Mouse (Mus musculus) cerebellum, postnatal 14 days (tissue): ENCODE data around the gene Rmnd5b.

Experiments
- DNase-seq, 2 experiments: peaks; one replicate each; pipeline ENCODE4 v3.0.0; 2021; ENCODE audit warnings: mixed read lengths in 2 of 2

Gene Rmnd5b

DNA sequence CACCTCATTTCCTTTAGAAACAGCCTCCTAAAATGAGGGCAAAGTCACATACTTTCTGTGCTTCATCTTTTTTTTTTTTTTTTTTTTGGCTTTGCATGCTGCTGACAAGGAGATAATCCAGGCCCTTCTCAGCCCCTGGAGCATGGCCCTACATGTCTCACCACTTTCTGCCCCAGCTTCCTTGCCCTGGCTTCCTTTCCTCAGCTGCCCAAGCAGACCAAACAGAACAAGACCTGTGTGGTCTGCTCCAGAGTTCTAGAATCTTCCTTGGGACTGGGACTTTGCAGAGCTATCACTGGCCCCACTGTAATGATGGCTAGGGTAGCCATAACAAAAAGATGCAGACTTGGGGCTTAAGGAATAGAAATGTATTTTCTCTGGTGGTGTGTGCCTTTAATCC, 45.7 kb downstream of the Rmnd5b start:
- no peak for DNase-seq

DNA sequence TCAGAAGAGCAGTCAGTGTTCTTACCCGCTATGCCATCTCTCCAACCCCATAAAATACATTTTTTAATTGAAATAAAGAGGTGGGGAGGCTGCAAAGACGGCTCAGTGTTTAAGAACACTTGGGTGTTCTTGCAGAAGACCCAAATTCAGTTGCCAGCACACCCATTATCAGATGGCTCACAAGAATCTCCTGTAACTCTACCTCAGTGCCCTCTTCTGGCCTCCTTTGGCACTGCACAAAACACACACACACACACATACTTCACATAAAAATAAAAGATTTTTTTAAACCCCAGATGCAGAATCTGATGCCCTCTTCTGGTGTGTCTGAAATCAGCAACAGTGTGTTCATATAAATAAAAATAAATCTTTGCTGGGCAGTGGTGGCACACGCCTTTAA, 46.9 kb downstream of the Rmnd5b start:
- no peak for DNase-seq

DNA sequence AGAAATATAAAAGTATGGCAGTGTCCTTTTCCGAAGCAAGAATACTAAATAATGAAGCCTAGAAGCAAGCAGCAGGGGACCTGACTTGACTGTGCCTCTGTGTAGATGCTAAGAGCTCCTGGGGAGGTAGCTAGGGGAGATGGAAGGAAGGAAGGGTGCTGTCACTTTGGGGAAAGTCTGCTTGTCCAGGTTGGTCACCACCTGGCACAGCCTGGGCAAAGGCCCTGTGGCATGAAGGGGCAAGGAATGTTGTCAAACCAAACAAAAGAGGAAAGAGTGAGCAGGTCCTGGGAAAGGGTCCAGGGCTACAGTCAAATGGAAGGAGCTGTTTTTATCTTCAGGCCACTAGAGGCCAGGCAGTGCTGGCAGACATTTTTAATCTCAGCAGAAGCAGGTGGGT, 48.6 kb downstream of the Rmnd5b start:
- no peak for DNase-seq

DNA sequence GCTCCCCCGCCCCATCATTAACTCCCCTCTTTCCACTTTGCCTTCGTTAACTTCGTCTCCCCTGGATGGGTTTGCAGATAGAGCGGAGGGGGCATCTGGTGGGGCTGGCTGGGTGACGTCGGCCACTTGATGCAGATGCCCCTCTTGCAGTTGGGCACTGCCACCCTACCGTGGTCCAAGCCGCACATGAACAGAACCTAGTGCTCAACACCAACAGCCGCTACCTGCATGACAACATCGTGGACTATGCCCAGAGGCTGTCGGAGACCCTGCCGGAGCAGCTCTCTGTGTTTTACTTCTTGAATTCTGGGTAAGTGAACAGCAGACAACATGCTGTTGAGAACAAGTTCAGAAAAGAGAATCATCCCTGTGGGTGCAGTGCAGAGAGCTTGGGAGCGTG, 49.3 kb downstream of the Rmnd5b start:
- DNase-seq = no peak

DNA sequence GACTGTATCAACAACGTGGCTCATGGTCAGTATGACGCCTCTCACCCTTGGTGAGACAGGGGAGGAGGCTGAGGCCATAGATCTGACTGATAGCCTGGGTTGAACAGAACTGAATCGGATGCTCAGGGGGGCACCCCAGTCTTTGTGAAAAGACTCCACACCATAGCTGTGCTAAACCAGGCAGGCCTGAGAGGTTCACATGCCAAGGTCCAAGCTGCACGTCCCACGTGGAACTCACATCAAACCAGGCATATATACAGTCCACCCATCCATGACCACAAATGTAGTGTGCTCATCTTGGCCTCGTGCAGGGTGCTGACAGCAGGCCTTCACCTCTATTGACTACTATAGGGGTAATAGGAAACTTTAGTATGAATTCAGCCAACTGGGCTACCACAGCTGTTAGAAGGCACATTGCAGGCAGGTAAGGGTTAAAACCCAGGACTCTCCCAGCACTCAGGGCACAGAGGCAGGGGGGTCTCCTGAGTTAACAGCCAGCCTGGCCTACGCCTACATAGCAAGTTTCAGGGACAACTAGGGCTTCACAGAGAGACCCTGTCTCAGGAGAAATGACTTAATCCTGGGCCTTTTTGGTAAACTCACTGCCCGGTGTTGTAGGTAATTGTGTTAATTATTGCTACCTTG, 50.0 kb downstream of the Rmnd5b start:
- DNase-seq = no peak

DNA sequence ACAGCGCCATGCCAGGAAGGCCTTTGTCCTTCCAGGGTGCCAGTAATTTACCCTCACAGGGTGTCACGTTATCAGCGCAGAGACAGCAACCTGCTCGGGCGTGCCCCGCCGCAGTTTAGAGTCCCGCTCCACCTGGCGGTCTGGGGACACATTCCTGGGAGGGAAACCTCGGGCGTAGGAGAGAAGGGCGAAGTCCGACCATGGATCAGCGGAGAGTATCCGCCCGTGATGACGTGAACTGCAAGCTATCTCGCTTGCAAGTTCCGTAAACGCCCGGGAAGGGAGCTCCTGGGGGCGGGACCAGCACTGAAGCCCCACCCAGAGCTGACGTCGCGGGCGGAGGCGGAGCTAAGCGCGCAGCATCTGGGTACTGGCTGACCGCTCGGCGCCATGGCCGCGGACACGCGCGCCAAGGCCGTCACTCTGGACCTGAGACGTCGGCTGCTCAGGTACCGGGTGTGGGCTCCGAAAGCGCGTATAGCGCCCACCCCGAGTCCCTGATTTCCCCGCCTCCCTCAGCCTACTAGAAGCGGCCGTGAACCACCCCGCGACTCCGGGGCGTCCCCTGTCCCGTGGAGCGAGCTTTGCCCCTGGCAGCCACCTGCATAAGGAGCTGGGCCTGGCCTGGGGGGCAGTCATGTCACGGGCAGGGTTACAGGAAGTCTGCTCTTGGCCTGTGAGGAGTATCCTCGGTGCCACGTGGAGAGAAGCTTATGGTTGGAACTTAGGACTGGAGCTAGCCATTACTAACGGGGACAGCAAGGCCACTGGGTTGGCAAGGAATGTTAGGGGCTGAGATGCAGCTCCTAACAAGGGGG, 51.1 kb downstream of the Rmnd5b start, which contains the start of gene Phykpl:
Phykpl (plus strand) TSS at position 327 of the 818 bp plus-strand sequence.
- DNase-seq = peak; percentile 96 to 98

DNA sequence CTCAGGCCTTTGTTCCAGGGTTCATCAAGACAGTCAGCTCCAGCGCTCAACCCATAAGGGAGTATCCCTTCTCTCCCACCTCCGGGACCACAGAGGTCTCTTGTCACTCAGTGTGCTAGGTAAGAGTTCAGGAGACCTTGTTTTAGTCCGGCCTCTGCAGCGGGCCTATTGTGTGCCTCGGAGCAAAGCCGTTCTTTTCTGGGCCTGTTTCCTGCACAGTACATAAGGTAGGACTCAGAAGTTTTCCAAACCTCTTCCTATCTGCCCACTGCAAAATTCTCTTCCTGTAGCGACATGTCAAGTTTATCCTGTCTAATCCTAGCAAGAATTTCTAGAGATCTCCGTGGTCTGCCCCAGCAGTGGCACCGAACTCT, 51.7 kb downstream of the Rmnd5b start:
- DNase-seq = peak in 1 of 2 experiments; percentile 36

DNA sequence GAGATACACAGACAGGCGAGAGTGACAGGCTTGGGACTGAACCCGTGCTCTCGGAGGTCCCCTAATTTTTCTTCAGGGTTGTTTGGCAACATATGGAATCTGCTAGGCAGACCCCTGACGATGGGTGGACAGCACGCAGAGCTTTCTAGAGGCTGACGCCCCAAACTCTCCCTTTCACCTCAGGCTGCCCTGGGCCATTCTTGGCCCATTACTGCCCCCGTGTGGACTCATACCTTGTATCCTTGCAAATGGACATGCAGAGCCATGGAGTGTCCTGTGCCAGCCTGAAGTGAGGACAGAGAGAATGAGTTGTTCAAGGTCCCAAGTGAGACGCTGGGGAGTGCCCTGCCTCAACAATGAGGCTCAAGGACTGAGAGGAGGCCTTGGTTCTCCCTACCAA, 53.0 kb downstream of the Rmnd5b start:
- DNase-seq = peak; percentile 81 to 88

DNA sequence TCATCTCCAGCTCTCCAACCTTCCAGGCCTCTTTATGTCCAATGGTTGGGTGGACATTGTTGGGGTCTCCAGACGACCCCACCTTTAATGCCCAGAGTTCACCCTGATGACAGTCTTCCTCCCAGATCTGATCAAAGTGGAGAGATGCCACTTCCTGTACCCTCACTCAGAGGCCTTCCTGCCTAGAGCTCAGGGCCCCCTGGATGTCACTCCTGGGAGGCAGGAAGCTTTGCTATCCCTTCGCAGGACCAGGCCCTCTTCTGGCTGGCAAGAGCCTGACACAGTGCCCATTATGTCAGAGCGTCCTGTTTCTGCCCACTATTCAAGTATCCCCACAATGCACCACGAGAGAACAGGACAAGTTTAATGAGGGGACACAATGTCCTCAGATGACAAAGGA, 56.7 kb downstream of the Rmnd5b start:
- DNase-seq = no peak

DNA sequence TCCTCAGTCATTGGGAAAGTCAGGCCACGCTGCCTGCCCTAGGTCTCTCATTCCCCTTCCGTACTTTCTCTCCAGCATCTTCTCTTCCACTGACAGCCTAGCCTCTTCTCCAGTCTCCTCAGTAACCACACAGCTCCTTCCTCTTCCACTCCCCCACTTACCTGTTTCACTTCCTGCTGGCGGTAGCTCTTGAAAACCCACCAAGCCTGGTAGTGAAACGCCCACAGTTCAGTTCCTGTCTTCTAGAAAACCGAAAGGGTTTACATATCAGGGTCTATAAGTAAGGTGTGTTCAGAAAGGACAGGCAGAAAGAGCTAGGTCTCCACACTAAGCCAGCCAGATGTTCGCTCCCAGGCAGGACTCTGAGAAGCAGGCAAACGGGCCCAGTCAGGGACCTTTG, 58.1 kb downstream of the Rmnd5b start:
- no peak for DNase-seq

DNA sequence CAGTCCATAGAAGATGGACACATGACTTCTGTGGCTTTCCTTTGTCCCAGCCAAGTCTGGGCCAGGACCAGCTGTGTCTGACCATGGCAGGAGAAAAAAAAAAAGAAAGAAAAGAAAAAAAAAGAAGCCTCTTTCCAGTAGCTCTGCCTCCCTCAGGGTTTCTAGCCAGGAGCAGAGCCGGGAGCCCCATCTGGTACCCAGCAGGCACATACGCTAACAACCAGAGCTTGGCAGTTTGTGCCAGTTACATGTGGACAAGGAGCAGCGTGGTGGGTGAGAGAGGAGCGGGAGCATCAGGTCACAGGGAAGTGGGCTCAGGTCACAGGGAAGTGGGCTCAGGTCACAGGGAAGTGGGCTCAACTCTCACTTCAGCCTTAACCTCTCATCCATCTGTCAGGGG, 59.2 kb downstream of the Rmnd5b start:
- peak; percentile 38 to 41 for DNase-seq
